Mouse (Mus musculus): ENCODE measurements around the gene Slc36a1.

- TF ChIP-seq CTCF (IDR thresholded peaks at IDR 0.05; ENCODE audit: low read depth) (no peak), EP300 (optimal IDR thresholded peaks at IDR 0.05) (no peak)
These were observed 19.3 kb upstream of the Slc36a1 start, which contains the start of gene Slc36a2 for GRCm38 (mm10) chr11:55184733-55185291.

Data from stomach, postnatal 0 days (tissue).